Mouse (Mus musculus): Measurements from ENCODE around the gene Gcnt7.

- TF ChIP-seq CTCF (IDR thresholded peaks at IDR 0.05; ENCODE audit: borderline replicate concordance, insufficient read depth, low read length) (peak; percentile 61; the same call in 1 of the 2 replicates), POLR2A (IDR thresholded peaks at IDR 0.05; ENCODE audit: low read depth, low read length) (no peak)
Measured at GRCm38 (mm10) chr2:172447317-172447716, 11.1 kb downstream of the Gcnt7 start.

All from embryonic fibroblast, embryonic 13.5 days (primary cell).